Mouse (Mus musculus): ENCODE data around the gene Fgf23. TPM values are rescaled to one million over a fixed set of nuclear protein-coding genes. Genes with fewer than 3 reads are reported as not detected.

Fgf23 gene
- polyA plus RNA-seq, 1 experiment from 2014 or later, result not detected

- peaks cover 3% of the 10 kb centered on the region for H3K36me3 ChIP-seq
- no peaks in the 10 kb centered on the region for H3K4me1 ChIP-seq
- H3K9me3 ChIP-seq, result no peaks in the 10 kb centered on the region
- no peak overlapping the region for H3K4me2 ChIP-seq
- no peak overlapping the region for H3K9ac ChIP-seq
- H3K27ac ChIP-seq, result no peak overlapping the region
- ATAC-seq (ENCODE audit: insufficient read depth, low FRiP score, low read depth), result peak; percentile 39; the same call in 1 of the 2 replicates
- no peaks in the 10 kb centered on the region for H3K27me3 ChIP-seq (replicated peaks)
- WGBS, result 58% methylated on average over 7 of the region's 7 CpGs
- no peak overlapping the region for H3K4me3 ChIP-seq (replicated peaks)
These were observed 21.9 kb downstream of the Fgf23 start for GRCm38 (mm10) chr6:127094565-127094964.

- Histone ChIP-seq H3K9me3 (no peaks in the 10 kb centered on the region), H3K27me3 (replicated peaks) (no peaks in the 10 kb centered on the region), H3K36me3 (no peaks in the 10 kb centered on the region), H3K4me1 (no peaks in the 10 kb centered on the region), H3K9ac (no peak overlapping the region), H3K4me2 (no peak overlapping the region), H3K4me3 (replicated peaks) (no peak overlapping the region), H3K27ac (no peak overlapping the region)
- no peak for ATAC-seq (ENCODE audit: insufficient read depth, low FRiP score, low read depth)
- 85% methylated on average over 6 of the region's 6 CpGs for WGBS
These were observed 31.0 kb downstream of the Fgf23 start for GRCm38 (mm10) chr6:127103506-127104275.

GRCm38 (mm10) chr6:127104396-127105029, 31.8 kb downstream of the Fgf23 start:
- Histone ChIP-seq H3K4me3 (replicated peaks) (no peak overlapping the region), H3K9ac (no peak overlapping the region), H3K4me2 (no peak overlapping the region), H3K27me3 (replicated peaks) (no peaks in the 10 kb centered on the region), H3K36me3 (no peaks in the 10 kb centered on the region), H3K4me1 (no peaks in the 10 kb centered on the region), H3K27ac (no peak overlapping the region), H3K9me3 (no peaks in the 10 kb centered on the region)
- 79% methylated on average over 7 of the region's 7 CpGs for WGBS
- ATAC-seq (ENCODE audit: insufficient read depth, low FRiP score, low read depth), result no peak

GRCm38 (mm10) chr6:127105107-127105506, 32.4 kb downstream of the Fgf23 start:
- no peaks in the 10 kb centered on the region for H3K27me3 ChIP-seq (replicated peaks)
- no peak overlapping the region for H3K4me2 ChIP-seq
- no peaks in the 10 kb centered on the region for H3K4me1 ChIP-seq
- H3K36me3 ChIP-seq, result no peaks in the 10 kb centered on the region
- H3K4me3 ChIP-seq (replicated peaks), result no peak overlapping the region
- no peak for ATAC-seq (ENCODE audit: insufficient read depth, low FRiP score, low read depth)
- no peaks in the 10 kb centered on the region for H3K9me3 ChIP-seq
- no peak overlapping the region for H3K27ac ChIP-seq
- 61% methylated on average over 6 of the region's 6 CpGs for WGBS
- H3K9ac ChIP-seq, result no peak overlapping the region

- no peaks in the 10 kb centered on the region for H3K4me1 ChIP-seq
- H3K4me3 ChIP-seq (replicated peaks), result no peak overlapping the region
- no peaks in the 10 kb centered on the region for H3K9me3 ChIP-seq
- ATAC-seq (ENCODE audit: insufficient read depth, low FRiP score, low read depth), result no peak
- H3K4me2 ChIP-seq, result no peak overlapping the region
- no peak overlapping the region for H3K9ac ChIP-seq
- 52% methylated on average over 5 of the region's 5 CpGs for WGBS
- H3K27me3 ChIP-seq (replicated peaks), result no peaks in the 10 kb centered on the region
- no peaks in the 10 kb centered on the region for H3K36me3 ChIP-seq
- no peak overlapping the region for H3K27ac ChIP-seq
These were observed 33.5 kb downstream of the Fgf23 start for GRCm38 (mm10) chr6:127106189-127106588.

- ATAC-seq (ENCODE audit: insufficient read depth, low FRiP score, low read depth), result no peak
- H3K9ac ChIP-seq, result no peak overlapping the region
- WGBS, result 40% methylated on average over 5 of the region's 5 CpGs
- H3K4me1 ChIP-seq, result no peaks in the 10 kb centered on the region
- H3K4me2 ChIP-seq, result no peak overlapping the region
- no peaks in the 10 kb centered on the region for H3K36me3 ChIP-seq
- H3K4me3 ChIP-seq (replicated peaks), result no peak overlapping the region
- no peaks in the 10 kb centered on the region for H3K27me3 ChIP-seq (replicated peaks)
- no peaks in the 10 kb centered on the region for H3K9me3 ChIP-seq
- H3K27ac ChIP-seq, result no peak overlapping the region
These were observed 34.0 kb downstream of the Fgf23 start for GRCm38 (mm10) chr6:127106726-127107125.

GRCm38 (mm10) chr6:127107413-127107812, 34.7 kb downstream of the Fgf23 start:
- ATAC-seq (ENCODE audit: insufficient read depth, low FRiP score, low read depth), result no peak
- no peak overlapping the region for H3K9ac ChIP-seq
- H3K4me3 ChIP-seq (replicated peaks), result no peak overlapping the region

GRCm38 (mm10) chr6:127108368-127109060, 35.8 kb downstream of the Fgf23 start:
- Histone ChIP-seq H3K4me3 (replicated peaks) (peak overlapping the region; percentile 58), H3K9ac (0 out of 2 replicates have a peak overlapping the region, but pooled peaks have one; percentile 33), H3K36me3 (no peaks in the 10 kb centered on the region), H3K27me3 (replicated peaks) (no peaks in the 10 kb centered on the region), H3K27ac (no peak overlapping the region), H3K9me3 (no peaks in the 10 kb centered on the region), H3K4me1 (no peaks in the 10 kb centered on the region), H3K4me2 (peak overlapping the region; percentile 84)
- no peak for ATAC-seq (ENCODE audit: insufficient read depth, low FRiP score, low read depth)
- WGBS, result 23% methylated on average over 20 of the region's 20 CpGs

More at GRCm38 (mm10) chr6:127107413-127107812, 34.7 kb downstream of the Fgf23 start:
- Histone ChIP-seq H3K4me2 (no peak overlapping the region), H3K27me3 (replicated peaks) (no peaks in the 10 kb centered on the region), H3K36me3 (no peaks in the 10 kb centered on the region), H3K4me1 (no peaks in the 10 kb centered on the region), H3K9me3 (no peaks in the 10 kb centered on the region), H3K27ac (no peak overlapping the region)

GRCm38 (mm10) chr6:127109402-127109930, 36.8 kb downstream of the Fgf23 start, which contains the start of gene Tigar:
TSS of gene Tigar (minus strand) at chr6:127109557.
- no peaks in the 10 kb centered on the region for H3K36me3 ChIP-seq
- peak within 1 kb of the TSS; percentile 33; the same call in 1 of the 2 replicates for H3K9ac ChIP-seq
- H3K9me3 ChIP-seq, result no peaks in the 10 kb centered on the region
- no peaks in the 10 kb centered on the region for H3K4me1 ChIP-seq
- no peaks in the 10 kb centered on the region for H3K27me3 ChIP-seq (replicated peaks)
- H3K4me3 ChIP-seq (replicated peaks), result peak within 1 kb of the TSS; percentile 58
- H3K4me2 ChIP-seq, result peak within 1 kb of the TSS; percentile 84
- under 1% methylated on average over 37 of the region's 37 CpGs for WGBS
- peak; percentile 98 for ATAC-seq (ENCODE audit: insufficient read depth, low FRiP score, low read depth)
- H3K27ac ChIP-seq, result 0 out of 2 replicates have a peak within 1 kb of the TSS, but pooled peaks have one; percentile 17

GRCm38 (mm10) chr6:127114753-127115456, 42.2 kb downstream of the Fgf23 start:
- 69% methylated on average over 23 of the region's 23 CpGs for WGBS
- Histone ChIP-seq H3K4me2 (no peak overlapping the region), H3K4me1 (no peaks in the 10 kb centered on the region), H3K27ac (no peak overlapping the region), H3K27me3 (replicated peaks) (no peaks in the 10 kb centered on the region), H3K36me3 (no peaks in the 10 kb centered on the region), H3K4me3 (replicated peaks) (no peak overlapping the region), H3K9ac (no peak overlapping the region), H3K9me3 (no peaks in the 10 kb centered on the region)
- no peak for ATAC-seq (ENCODE audit: insufficient read depth, low FRiP score, low read depth)

GRCm38 (mm10) chr6:127122221-127122806, 49.6 kb downstream of the Fgf23 start:
- Histone ChIP-seq H3K9me3 (no peaks in the 10 kb centered on the region), H3K4me3 (replicated peaks) (no peak overlapping the region), H3K4me1 (no peaks in the 10 kb centered on the region), H3K27ac (no peak overlapping the region), H3K27me3 (replicated peaks) (no peaks in the 10 kb centered on the region), H3K9ac (no peak overlapping the region), H3K4me2 (no peak overlapping the region), H3K36me3 (peaks cover 9% of the 10 kb centered on the region; the same call in 1 of the 2 replicates)
- 55% methylated on average over 4 of the region's 4 CpGs for WGBS
- no peak for ATAC-seq (ENCODE audit: insufficient read depth, low FRiP score, low read depth)

All from stomach, embryonic 15.5 days (tissue).